Mouse (Mus musculus) testis, postnatal 10 days (tissue): Measurements from ENCODE around the gene Fam155a.
A peak's percentile ranks its signal among the peaks of the same experiment; 100 is the strongest.

Experiments used
- DNase-seq: peaks from one replicate; pipeline ENCODE4 v3.0.0; 2021; ENCODE audit warnings: low spot score

Fam155a gene

GRCm38 (mm10) chr8:9288015-9288729 lies 482.8 kb downstream of the Fam155a start:
- no peak for DNase-seq

GRCm38 (mm10) chr8:9274117-9274516 lies 496.8 kb downstream of the Fam155a start:
- DNase-seq: no peak

GRCm38 (mm10) chr8:9264378-9264777 lies 506.6 kb downstream of the Fam155a start:
- DNase-seq: no peak

GRCm38 (mm10) chr8:9261527-9261926 lies 509.4 kb downstream of the Fam155a start:
- no peak for DNase-seq

DNA sequence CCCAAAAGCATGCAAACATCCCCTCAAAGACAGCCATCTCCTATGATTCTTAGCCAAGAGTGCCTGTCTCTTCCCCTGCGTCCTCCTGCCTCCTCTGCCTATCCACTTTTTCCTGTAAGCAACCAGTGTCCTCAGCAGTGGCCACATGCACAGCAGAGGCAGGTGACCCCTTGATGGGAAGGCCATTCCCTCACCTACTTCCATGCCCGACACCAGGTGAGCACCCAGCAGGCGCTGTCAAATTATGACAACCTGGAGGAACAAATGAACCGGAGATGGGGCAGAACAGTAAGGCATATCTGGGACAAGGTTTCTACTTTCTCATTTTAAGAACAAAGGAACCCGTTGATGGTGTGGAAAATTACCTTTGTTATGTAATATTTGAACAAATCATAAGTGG lies 515.6 kb downstream of the Fam155a start:
- DNase-seq: no peak

DNA sequence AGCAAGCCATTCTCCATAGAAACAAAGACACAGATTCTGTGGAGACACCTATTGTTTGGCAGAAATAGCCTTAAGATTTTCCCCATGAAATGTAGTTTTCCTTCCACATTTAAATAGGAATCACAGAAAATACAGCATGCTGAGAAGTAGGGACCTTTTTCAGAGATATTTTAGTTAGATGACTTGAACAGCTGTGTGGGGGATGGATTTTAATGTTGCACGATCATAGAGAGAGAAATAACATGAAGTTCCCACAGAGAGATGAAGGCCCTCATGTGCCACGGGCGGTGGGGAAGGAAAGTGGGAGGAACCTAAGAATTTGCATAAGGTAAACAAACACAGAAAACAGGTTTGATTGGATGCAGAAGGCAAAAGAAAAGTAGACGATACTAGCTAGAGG lies 518.0 kb downstream of the Fam155a start:
- DNase-seq: no peak

GRCm38 (mm10) chr8:9248109-9248821 lies 522.7 kb downstream of the Fam155a start:
- no peak for DNase-seq

DNA sequence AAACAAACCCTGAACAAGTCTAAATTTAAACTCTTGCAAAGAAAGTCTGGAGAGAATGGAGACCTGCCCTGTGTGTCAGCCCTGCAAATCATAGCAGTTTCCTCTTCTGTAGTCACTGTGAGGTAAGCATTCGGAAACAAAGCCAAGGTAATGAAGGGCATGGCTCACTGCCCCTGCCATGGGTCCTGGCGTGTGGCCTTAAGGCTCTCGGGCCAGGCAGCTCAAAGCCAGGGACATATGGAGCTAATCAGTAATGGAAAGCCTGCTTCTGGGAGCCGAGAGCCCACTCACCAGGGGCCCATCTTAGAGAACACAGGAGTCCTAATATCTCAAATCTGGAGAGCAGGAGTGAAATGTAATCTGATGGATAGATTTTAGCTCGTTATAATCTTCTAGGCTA lies 525.0 kb downstream of the Fam155a start:
- DNase-seq: no peak

GRCm38 (mm10) chr8:9240996-9241395 lies 530.0 kb downstream of the Fam155a start:
- no peak for DNase-seq

GRCm38 (mm10) chr8:9239741-9240140 lies 531.2 kb downstream of the Fam155a start:
- DNase-seq: no peak

- no peak for DNase-seq
Measured at GRCm38 (mm10) chr8:9238974-9239373, 532.0 kb downstream of the Fam155a start.

DNA sequence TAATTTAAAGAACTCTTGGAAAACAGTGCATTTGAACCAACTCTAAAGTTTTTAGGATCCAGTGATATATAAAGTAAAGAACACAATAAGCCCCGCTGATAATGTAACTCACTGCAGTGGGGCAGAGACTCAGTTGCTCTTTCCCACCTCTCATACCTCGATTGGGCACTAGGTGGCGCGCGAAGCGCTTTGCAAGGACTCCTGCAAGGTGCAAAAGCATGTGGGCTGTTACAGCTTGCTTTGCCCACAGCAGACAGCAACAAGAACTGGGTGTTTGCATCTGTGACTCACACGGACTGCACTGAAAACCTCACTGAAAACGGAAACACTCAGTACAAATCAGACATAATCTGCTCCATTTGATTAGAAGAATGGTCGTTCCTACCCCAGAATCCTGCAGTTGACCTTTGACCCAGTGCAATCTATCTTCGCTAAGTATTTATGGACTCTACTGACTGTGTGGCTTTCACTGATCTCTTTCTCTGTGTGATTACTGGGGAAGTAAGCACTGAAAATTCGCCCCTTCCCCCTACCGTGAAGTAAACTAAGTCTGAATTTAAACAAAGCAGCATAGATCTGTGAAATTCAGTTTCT lies 537.5 kb downstream of the Fam155a start:
- DNase-seq: peak; percentile 94

DNA sequence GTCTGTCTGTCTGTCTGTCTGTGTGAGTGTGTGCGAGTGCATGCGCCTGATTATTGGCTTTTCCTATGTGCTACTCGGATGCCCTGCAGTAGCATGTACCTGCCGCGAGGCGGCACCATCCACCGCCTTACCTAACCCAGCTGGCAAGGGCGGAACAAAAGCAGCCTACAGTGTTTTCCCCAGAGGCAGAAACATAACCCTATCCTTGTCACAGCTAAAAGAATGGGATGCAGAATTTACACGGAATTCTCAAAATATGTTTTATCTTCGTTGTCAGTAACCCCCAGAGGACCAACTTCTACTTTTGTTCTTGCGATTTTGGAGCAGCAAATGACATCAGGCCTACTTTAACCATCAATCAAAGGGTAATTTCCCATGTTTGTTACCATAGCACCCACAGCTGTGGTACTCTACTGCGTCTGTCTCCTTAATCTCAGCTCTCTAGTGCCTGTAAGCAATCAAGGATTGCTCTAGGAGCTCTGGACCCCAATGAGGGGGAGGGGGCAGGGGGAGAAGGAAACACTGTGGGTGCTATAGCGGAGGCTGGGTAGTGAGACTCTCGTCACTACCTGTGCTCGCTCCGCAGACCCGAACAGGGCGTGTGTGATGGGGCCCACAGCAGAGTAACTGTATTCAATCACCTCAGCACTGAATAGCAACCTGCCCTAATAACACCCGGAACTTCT lies 543.0 kb downstream of the Fam155a start:
- DNase-seq: peak; percentile 69

DNA sequence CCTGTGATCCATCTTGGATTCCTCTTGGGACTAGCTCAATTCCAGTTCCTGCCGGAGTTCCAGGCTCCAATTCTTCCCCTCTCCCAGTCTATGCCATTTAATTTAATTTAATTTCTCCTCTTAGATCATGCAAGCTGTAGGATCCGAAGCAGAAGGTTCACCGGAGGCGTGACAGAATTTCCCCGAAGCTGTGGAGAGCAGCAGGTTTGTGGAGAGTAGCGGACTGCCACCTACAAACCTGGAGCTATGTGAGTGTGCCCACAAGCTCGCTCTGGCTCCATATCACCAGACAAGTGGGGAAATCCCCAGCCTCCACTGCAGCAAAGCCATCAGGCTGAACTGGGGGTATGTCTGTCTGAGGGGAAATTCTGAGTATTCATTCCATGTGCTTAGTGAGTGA lies 544.2 kb downstream of the Fam155a start:
- no peak for DNase-seq

DNA sequence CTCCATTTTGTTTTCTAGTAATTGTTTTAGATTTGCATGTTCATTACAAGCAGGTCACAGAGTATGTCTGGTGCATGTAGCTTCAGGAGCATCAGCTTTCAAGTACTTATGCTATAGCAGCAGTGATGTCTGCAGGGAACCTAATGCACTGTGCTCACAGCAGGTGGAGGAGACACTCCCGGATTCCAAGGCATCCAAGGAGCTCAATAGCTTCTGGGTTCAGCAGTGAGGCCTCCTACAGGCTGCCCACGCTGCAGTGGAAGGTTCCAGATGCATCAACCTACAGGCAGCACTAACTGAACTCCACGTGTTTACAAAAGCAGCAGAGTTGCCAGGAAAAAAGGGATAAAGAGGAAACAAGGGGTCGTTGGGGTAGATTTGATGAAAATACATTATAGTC lies 559.2 kb downstream of the Fam155a start:
- no peak for DNase-seq

DNA sequence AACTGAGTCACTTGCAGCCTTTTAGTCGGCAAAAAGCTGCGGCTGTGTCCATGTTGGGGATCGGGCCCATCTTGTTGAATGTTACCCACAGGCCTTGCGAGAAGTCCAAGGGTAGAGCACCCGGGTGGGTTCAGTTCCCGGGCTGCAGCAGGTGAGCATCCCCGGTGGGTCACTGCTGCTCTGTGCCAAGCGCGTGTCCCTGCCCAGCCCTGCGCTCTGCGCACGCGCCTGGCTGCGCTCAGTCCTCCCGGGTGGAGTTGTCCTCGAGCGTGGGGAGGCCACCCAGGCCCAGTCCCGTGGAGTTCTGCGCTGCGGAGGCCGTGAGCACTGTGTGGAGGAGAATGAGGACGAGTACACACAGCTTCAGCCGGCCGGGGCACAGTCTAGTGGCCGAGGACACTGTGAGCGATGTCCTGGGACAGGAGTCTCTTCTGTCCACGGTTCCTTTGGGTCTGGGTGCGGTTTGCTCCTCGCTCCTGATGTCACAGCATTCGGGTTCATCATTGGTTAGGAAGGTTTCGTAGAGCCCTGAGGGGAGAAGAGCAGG lies 563.4 kb downstream of the Fam155a start:
- DNase-seq: no peak

- no peak for DNase-seq
Measured at GRCm38 (mm10) chr8:9204345-9205067, 566.5 kb downstream of the Fam155a start.

GRCm38 (mm10) chr8:9200099-9200498 lies 570.9 kb downstream of the Fam155a start:
- DNase-seq: no peak

DNA sequence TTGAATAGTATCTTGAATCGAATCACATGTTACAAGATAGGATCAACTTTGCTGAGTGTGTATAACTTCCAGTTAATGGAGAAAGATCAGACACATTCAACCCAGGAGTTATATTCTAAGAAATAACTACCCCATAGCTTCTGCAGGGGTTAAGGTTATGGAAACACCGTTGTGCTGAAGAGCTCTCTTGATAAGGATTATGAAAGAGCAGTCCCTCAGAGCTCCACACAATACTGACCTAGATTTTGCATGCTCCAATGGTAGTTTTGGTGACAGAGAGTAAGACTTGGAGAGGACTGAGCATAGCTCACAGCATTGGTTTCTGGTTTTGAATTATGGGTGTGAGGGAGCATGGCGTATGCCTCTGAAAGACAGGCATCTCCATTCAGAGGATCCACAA lies 579.3 kb downstream of the Fam155a start:
- no peak for DNase-seq

DNA sequence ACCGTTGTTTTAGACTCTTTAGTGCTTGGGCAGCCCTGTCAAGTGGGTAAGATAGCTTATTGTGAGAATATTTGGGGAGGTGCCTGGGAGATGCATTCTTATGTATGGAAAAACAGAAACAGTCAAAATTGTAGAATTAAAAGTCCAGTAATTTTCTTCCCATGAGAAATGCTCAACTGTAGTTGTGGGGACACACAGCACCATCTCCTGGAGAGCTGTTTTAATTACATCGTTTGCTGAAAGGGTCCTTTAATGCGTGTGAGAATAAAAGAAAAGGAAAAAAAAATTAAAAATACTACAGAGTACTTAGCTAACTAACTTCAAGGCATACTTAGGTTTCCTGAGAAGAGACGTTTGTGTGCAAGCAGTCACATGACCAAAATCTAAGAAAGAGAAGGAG lies 582.3 kb downstream of the Fam155a start:
- DNase-seq: no peak

DNA sequence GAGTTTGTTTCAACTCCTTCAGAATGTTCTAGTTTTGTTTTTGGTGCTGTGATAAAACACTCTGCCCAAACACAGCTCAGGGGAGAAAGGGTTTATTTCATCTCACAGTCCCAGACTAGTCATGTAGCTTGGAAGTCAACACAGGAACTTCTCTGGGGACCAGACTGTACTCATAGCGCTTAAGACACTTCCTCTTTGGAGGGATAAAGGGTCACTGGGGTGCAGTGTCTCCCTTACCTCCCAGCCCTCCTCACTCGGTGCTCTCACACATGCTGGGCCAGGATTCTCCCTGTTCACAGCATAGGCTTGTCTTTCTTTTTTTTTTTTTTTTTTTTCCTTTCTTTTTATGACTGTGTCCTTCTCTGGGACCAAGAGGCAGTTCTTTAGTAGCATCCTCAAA lies 585.8 kb downstream of the Fam155a start:
- no peak for DNase-seq

GRCm38 (mm10) chr8:9182461-9182860 lies 588.5 kb downstream of the Fam155a start:
- no peak for DNase-seq
